Mouse (Mus musculus): ENCODE data around the gene Bicc1.

- TF ChIP-seq POLR2A (IDR thresholded peaks at IDR 0.05; ENCODE audit: control insufficient read depth, extremely low read depth, insufficient read depth, low read length, poor library complexity) (no peak), CTCF (IDR thresholded peaks at IDR 0.05; ENCODE audit: borderline replicate concordance, control insufficient read depth, extremely low read depth, insufficient read depth, low read length, poor library complexity) (no peak)
Observed at GRCm38 (mm10) chr10:71060269-71060668, 99.2 kb downstream of the Bicc1 start.
